Mouse (Mus musculus): Measurements from ENCODE around the gene Vamp2.

DNA sequence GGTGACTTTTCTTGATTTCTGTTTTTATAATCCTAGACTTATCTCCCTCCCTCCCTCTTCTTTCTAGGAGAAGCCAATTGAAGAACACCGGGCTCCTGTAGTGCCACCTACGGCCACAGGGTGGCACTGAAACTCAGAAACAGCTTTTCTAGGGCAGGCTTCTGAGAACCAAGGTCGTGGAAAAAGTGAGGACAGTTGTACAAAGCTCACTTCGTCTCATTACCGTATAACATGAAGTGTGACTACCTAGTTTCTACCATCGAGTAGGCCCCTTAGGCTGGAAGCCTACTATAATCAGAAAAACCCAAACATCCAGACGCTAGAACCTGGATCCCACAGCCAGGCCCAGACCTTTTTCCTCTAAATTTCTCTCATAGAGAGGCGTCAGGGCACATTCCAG, 21.3 kb upstream of the Vamp2 start:
- TF ChIP-seq CTCF (IDR thresholded peaks at IDR 0.05; ENCODE audit: low read depth): peak; percentile 93
- TF ChIP-seq EP300 (optimal IDR thresholded peaks at IDR 0.05): no peak

Data from stomach, postnatal 0 days (tissue).